Mouse (Mus musculus) G1E (cell line): ENCODE measurements around the gene Kcna1.

Source experiments
- CTCF ChIP-seq: IDR thresholded peaks from 2 replicates; pipeline ENCODE4 v1.5.1; 2012; ENCODE audit warnings: low read depth, low read length, inconsistent platforms, mixed read lengths
- TAL1 ChIP-seq: conservative IDR thresholded peaks from 2 replicates; pipeline ENCODE4 v1.6.1; 2012; ENCODE audit warnings: low read depth, low read length, inconsistent platforms, mixed read lengths

GRCm38 (mm10) chr6:126597741-126598140 lies 48.4 kb downstream of the Kcna1 start:
- no peak for TF ChIP-seq CTCF
- no peak for TF ChIP-seq TAL1
